Mouse (Mus musculus) ES-E14 (cell line): ENCODE measurements around the gene Nrg3.

Experiments used
- CHD2 ChIP-seq: IDR thresholded peaks from 2 replicates; pipeline ENCODE4 v1.6.1; 2014; ENCODE audit warnings: mild to moderate bottlenecking, low read depth, low read length, inconsistent platforms
- ZC3H11A ChIP-seq: IDR thresholded peaks from 2 replicates; pipeline ENCODE4 v1.6.1; 2012; ENCODE audit warnings: low read depth, mild to moderate bottlenecking, inconsistent platforms, low read length, borderline replicate concordance

DNA sequence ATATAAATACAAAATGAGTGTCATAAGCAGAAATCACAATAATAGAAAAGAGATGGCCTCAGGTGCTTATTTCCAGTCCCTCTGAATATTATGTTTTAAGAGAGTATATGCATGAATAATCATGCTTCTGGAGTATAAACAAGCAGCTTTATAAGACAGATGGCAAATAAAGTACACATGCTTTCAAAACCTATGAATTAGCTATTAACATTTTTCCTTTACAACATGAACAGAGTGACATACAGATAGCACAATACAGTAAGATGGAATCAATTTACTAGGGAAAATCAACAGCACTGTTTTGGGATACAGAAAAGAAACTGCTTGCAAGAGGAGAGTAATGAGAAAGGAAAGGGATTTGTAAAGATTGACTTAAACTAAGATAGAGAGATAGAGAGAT, 875.2 kb downstream of the Nrg3 start:
- no peak for TF ChIP-seq CHD2
- TF ChIP-seq ZC3H11A, result no peak
